Mouse (Mus musculus) c-Kit-positive CD71-negative TER-119-negative erythroid progenitor cells, embryonic 14.5 days (primary cell): Measurements from ENCODE around the gene Cox4i2.

Experiments
- DNase-seq: peaks from one replicate; pipeline ENCODE4 v3.0.0-alpha.2; 2013; ENCODE audit warnings: low read depth

Cox4i2 gene

DNA sequence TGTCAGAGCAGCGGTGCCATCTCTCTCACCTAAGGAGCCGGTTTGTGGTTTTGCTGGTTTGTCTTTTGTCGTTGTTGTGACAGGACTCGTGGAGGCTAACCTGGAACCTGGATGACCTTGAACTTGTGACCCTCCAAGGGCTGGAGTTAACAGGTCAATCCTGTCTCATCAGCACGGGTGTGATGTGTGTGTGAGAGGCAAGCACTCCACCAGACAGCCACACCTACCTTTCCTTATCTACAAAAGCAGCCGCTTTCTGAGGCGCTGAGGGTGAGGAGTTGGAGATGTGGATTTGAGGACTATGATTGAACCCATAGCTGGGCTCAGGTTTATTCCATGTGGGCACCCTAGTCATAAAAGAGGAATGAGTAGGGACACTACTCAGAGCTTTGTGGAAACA is 15.7 kb downstream of the Cox4i2 start:
- no peak for DNase-seq

DNA sequence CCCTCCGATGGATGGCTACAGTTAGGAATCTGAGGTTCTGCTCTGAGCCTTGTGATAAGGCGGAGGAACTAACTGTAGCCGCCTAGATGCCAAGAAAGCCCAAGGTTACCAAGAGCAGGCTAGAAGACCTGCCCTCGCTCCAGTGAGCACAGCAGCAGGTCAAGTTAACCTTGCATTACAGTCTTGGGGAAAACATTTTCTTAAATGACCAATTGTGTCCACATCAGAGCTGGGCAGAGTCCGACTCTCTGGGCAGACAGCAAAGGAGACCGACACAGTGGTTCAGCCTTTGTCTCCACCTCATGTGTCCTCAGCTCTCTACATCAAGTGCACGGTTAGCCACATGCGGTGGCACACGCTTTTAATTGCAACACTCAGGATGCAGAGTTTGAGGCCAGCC is 17.6 kb downstream of the Cox4i2 start:
- no peak for DNase-seq

- no peak for DNase-seq
Measured at GRCm38 (mm10) chr2:152772231-152772630, 18.3 kb downstream of the Cox4i2 start.

- DNase-seq = no peak
Measured at GRCm38 (mm10) chr2:152775357-152775756, 21.4 kb downstream of the Cox4i2 start.

- no peak for DNase-seq
Measured at GRCm38 (mm10) chr2:152776019-152776418, 22.0 kb downstream of the Cox4i2 start.

GRCm38 (mm10) chr2:152776435-152776834 is 22.5 kb downstream of the Cox4i2 start:
- DNase-seq = no peak

DNA sequence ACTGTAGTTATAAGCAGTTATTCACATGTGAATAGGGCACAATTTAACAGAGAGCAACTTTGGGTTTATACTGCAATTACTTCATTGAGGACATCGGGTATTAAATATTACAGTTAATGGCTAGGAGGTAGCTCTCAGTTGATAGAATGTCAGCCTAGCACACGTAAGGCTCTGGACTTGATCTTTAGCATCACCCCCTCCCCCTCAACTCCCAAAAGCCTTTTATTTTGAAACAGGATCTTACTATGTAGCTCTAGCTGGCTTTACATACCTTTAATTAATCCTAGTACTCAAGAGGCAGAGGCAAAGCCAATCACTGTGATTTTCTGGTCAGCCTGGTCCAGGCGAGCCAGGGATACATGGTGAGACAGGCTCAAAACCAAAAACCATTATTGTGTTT is 23.1 kb downstream of the Cox4i2 start:
- DNase-seq = no peak

DNA sequence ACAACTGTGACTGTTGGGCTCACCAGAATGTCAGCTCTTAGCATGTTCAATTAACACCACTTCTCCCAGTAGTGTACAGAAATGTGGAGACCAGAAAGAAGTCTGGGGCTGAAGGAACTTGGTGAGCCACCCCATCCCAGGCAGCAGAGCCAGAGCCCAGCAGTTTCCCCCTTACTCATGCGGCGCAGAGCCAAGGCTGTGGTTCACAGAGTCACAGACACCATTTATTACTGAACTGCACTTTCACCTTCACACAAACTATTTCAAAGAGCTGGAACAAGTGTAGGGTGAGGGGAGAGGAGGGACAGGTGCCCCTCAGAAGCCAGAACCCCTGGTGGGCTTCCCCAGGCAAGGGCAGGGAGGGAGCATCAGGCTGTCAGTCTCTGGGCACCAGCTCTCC is 26.5 kb downstream of the Cox4i2 start:
- DNase-seq = no peak

GRCm38 (mm10) chr2:152781031-152781711 is 27.2 kb downstream of the Cox4i2 start:
- no peak for DNase-seq

GRCm38 (mm10) chr2:152782656-152783055 is 28.7 kb downstream of the Cox4i2 start:
- no peak for DNase-seq

GRCm38 (mm10) chr2:152783241-152783640 is 29.3 kb downstream of the Cox4i2 start:
- DNase-seq = no peak

- DNase-seq = no peak
Measured at GRCm38 (mm10) chr2:152784640-152785039, 30.7 kb downstream of the Cox4i2 start.

DNA sequence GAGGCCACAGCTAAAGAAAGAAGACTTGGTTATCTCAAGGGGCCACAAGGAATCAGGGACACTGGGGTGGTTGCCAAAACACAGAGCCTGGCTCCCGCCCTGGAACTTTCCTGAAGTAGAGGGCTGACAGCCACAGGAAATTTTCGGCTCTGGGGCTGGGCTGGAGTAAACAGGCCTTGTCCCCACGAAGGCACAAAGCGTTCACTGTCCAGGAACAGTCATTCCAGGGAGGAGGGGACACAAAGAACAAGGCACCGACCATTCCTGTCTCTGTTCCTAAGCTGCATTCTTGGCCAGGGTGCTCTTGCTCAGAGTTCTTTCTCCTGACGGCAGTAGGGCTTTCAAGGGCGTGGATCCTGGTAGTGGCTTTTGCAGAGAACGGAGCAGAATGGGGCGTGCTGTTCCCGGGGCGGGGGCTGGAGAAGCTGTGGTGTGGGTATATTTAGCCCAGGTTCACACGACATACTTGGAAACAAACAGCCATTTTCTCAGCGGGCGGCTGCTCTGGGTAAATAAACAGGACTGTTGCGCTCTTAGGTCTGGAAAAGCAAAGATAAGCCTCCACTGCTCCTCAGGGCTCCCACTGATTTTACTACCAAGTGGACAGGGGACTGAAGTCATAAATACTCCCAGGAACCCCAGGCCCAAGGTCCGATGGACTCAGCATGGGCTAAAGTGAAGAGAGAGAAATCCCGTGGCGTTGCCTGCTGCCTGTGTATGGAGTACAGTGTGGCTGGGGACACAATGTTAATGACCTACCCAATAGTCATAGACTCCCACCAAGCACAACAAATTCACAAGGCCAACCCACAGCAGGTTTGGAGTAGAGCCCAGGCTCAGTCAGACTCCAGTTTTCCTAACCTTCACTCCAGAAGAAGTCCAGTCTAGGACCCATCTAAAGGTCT is 31.7 kb downstream of the Cox4i2 start:
- DNase-seq = no peak

- no peak for DNase-seq
Measured at GRCm38 (mm10) chr2:152787136-152787535, 33.2 kb downstream of the Cox4i2 start.

GRCm38 (mm10) chr2:152787543-152787942 is 33.6 kb downstream of the Cox4i2 start:
- DNase-seq = no peak

DNA sequence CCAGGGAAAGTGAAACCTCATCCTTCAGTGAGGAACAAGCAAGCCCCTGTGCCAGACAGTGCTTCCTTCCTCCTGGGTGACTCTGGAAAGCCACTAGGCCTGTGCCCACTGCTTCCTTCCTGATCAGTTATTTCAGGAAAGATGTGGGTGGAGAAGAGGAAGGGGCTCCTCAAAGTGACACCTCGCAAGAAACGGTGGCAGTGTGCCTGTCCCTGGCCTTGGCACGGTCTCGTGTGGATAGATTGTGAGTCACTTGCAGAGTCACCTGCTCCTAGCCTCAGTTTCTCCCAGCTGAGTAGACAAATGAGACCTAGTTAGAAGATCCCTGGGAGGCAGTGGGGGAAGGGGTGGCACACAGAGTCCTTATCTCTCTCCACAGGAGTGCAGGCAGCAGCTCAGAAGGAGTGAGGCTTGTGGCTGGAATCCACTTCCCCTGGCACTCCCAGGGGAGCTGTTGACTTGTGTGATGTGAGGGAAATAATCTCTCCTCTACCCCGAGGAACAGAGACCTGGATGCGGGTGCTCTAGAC is 35.0 kb downstream of the Cox4i2 start:
- peak; percentile 52 for DNase-seq

GRCm38 (mm10) chr2:152789591-152789999 is 35.6 kb downstream of the Cox4i2 start:
- DNase-seq = peak; percentile 79

DNA sequence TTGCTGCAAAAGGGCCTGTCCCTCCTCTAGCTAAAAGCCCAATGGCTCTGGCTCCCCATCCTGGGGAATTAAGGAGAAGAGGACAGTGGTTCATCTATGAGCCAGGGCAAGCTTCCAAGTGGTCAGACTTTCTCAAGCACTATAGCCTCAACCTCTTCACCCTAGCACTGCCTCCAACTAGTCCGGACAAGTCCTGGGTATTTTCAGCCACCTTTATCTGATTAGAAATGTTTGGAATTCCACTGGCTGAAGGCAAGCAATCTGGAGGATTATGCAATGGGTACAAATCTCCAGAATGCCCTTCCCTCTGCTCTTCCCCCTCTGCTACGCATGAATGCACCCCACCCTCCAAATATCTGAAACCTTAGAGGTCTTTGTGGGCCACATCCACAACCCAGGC is 38.5 kb downstream of the Cox4i2 start:
- DNase-seq = no peak

GRCm38 (mm10) chr2:152793381-152793780 is 39.4 kb downstream of the Cox4i2 start:
- DNase-seq = no peak

- no peak for DNase-seq
Measured at GRCm38 (mm10) chr2:152794281-152794827, 40.4 kb downstream of the Cox4i2 start.

- DNase-seq = no peak
Measured at GRCm38 (mm10) chr2:152797589-152797988, 43.6 kb downstream of the Cox4i2 start.

GRCm38 (mm10) chr2:152799954-152800761 is 46.2 kb downstream of the Cox4i2 start:
- no peak for DNase-seq
